Mouse (Mus musculus) myocyte (in vitro differentiated cells): Measurements from ENCODE around the gene Psmd5.

ENCODE experiments used
- CEBPB ChIP-seq: IDR thresholded peaks from 2 replicates; pipeline ENCODE4 v1.6.1; 2011; ENCODE audit warnings: mild to moderate bottlenecking, moderate library complexity; ENCODE audit not compliant: poor library complexity, insufficient read depth, severe bottlenecking
- MYOD1 ChIP-seq, 3 experiments: IDR thresholded peaks; one replicate each; pipeline ENCODE4 v1.6.1; 2011; ENCODE audit warnings: control low read depth in 2 of 3, low read depth in 2 of 3, mild to moderate bottlenecking in 2 of 3, moderate library complexity in 1 of 3; ENCODE audit not compliant: insufficient read length in 2 of 3, control insufficient read depth in 1 of 3
- MYOG ChIP-seq, 3 experiments: IDR thresholded peaks; one replicate each; pipeline ENCODE4 v1.6.1; 2011; ENCODE audit warnings: control low read depth in 2 of 3, low read depth in 2 of 3, mild to moderate bottlenecking in 2 of 3; ENCODE audit not compliant: insufficient read length in 2 of 3, control insufficient read depth in 1 of 3, insufficient read depth in 1 of 3
- POLR2A ChIP-seq: IDR thresholded peaks from one replicate; pipeline ENCODE4 v1.6.1; 2011; ENCODE audit warnings: low read depth, mild to moderate bottlenecking, control low read depth, moderate library complexity; ENCODE audit not compliant: insufficient read length
- POLR2AphosphoS2 ChIP-seq: IDR thresholded peaks from one replicate; pipeline ENCODE4 v1.6.1; 2011; ENCODE audit warnings: low read depth, control low read depth; ENCODE audit not compliant: insufficient read length
- USF1 ChIP-seq: IDR thresholded peaks from one replicate; pipeline ENCODE4 v1.6.1; 2011; ENCODE audit warnings: low read depth, mild to moderate bottlenecking, control low read depth, moderate library complexity

- TF ChIP-seq USF1 (no peak), POLR2A (no peak), POLR2AphosphoS2 (no peak), CEBPB (no peak), MYOD1 (IDR thresholded peaks at IDR 0.05; ENCODE audit: control insufficient read depth in 1 of 3, insufficient read length in 2 of 3, low read depth in 2 of 3) (no peak), MYOG (IDR thresholded peaks at IDR 0.05; ENCODE audit: control insufficient read depth in 1 of 3, insufficient read depth in 1 of 3, insufficient read length in 2 of 3, low read depth in 2 of 3) (no peak)
Measured at GRCm38 (mm10) chr2:34835669-34836068, 39.1 kb downstream of the Psmd5 start.
